Mouse (Mus musculus) heart, postnatal 25 days (tissue): Measurements from ENCODE around the gene Mrps33. TPM values are rescaled to one million over a fixed set of nuclear protein-coding genes. Genes with fewer than 3 reads are reported as not detected.

Experiments
- DNase-seq: peaks from one replicate; pipeline ENCODE4 v3.0.0; 2022; ENCODE audit warnings: low spot score
- intact Hi-C: fragments of 180-260 bp; cut with DNase I; formaldehyde crosslinking; loops from one replicate; pipeline ENCODE4 v1.15.1; 2025
- total RNA-seq, 2 experiments: library from RNA; stranded (reverse); gene quantifications; 2 replicates each; pipeline ENCODE4 v1.2.3; 2021

Mrps33 gene
- total RNA-seq, result 100 to 1,000 TPM; 105 to 108 TPM

DNA sequence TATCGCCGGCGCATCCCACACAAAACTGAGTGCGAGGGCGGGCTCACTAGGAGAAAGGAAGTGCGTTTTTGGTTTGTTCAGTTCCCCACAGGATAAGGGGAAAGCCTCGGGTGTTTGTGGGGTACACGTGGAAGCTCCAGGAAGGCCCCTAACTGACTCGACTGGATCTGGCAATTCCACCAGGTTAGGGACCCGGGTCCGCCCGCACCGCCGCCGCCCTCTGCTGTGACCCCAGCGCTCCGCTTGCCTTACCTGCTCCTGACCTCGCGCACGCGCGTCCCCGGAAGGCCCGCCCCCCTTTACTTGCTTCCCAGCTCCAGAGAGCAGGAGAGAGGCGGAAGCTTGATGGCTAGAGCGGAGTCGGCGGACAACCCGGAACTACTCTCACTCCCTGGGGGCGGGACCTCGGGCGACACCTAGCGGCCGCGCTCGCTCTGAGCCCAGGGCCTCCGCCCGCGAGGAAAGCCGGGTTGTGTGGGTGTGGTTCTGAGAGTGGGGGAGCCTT, at the start of gene Mrps33:
TSS of gene Mrps33 (minus strand) at position 377 of the 505 bp plus-strand sequence.
- peak; percentile 92 for DNase-seq
- intact Hi-C loops, result loop anchor here (5.0 kb wide), 1 partner anchor 657 kb away; no protein-coding TSS in a partner anchor

DNA sequence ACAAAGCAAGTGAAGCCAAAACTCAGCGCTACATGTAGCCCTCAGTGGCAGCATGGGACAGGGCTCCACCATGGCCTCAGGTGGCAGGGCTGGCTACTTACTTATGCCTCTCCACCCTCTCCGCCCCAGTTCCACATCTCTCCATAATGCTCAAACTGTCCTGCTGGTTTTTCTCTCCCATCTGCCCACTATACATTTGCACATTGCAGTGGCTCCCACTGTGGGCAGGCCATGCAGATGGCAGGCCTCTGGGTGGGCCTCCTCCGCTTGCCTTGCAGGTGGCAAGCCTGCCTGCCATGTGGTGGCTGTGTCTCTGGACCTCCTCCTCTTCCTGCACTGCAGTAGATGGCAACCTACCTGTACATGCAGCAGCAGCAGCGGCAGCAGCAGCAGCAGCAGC, 38.9 kb upstream of the Mrps33 start:
- no peak for DNase-seq
- intact Hi-C loops, result no loop called here

- intact Hi-C loops, result no loop called here
- no peak for DNase-seq
Observed at GRCm38 (mm10) chr6:39848766-39849165, 38.0 kb upstream of the Mrps33 start.

GRCm38 (mm10) chr6:39847538-39847937, 36.8 kb upstream of the Mrps33 start:
- DNase-seq, result no peak
- intact Hi-C loops, result no loop called here

DNA sequence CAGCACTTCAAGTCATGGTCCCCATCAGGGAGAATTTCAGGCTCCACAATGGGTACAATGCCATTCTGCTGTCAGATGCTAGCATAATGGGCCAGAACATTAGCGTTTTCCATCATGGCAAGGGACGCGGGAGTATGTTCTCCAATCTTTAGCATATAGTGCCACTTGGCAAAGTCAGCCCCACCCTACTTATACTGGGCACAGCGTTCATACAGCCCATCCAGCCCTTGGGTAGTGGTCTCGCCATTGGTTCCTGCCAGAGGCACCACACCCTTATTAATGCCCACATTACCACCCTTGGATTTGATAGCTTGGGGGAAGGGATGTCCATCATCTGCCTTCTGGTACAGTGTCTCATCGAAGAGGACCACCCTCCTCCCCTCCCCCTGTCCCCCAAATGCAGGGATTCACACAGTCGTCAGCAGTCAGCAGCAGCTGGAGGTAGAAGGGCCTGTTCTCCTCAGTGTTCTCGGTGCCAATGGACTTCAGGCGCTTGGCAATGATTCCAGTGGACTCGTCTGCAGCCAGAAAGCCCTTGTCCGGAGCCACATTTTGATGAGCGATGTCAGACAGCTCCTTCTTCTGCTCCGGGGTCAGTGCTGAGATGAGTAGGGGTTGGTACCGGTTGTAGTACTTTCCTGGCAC, 33.0 kb upstream of the Mrps33 start:
- DNase-seq, result no peak
- intact Hi-C loops, result no loop called here

GRCm38 (mm10) chr6:39828736-39829135, 17.9 kb upstream of the Mrps33 start:
- intact Hi-C loops, result no loop called here
- peak; percentile 14 for DNase-seq

DNA sequence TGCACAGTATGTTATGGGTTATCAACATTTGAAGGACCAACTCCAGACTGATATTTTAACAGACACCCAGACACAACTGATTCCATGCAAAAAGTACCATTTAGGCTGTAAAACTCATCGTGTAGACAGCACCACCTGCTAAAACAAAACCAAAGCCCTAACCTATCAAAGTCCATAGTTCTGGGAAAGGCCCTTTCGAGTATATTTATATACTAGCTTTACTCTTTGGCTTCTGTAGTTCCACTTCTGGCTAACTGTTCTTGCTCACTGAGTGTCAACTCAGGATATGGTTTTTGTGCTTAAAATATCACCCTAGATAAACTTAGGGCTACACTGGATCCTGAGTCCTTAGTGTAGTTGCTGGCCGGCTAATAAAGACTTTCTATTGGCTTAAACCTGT, 10.5 kb upstream of the Mrps33 start:
- intact Hi-C loops, result no loop called here
- DNase-seq, result no peak

DNA sequence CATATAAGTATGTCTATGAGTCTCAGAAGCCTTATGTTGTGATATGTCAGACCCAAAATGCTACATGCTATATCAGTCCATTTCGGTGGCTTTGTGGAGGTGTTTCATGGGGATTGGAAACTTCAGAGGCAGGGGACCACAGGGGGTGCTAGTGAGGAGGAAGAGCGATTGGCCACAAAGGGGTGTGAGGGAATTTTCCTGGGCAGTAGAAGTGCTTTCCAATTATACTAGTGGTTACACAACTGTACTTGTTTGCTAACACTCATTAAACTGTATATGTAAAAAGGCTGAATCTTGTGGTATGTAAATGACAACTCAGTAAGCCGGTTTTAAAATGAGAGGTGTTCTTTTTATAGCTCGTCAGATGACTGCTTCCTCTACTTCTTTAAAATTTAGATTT, 8.1 kb upstream of the Mrps33 start:
- intact Hi-C loops, result no loop called here

DNA sequence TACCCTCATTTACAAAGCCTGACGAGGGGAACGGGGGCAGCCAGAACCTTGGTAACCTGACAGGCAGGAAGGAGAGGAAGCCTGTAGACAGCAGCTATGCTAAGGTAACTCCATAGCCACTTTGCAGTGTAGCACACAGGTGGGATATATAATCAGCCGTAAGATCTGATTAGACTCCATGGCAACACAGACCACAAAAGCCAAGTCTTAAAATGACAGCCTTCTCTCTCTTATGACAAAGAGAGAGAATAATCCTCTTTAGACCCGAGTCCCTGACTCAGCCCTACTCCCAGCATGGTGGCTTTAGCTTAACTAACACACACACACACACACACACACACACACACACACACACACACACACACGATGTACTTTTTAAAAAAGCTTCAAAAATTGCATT, 2.3 kb downstream of the Mrps33 start:
- intact Hi-C loops, result no loop called here
- no peak for DNase-seq

More for the DNA sequence above, 8.1 kb upstream of the Mrps33 start:
- DNase-seq, result no peak

- no peak for DNase-seq
- intact Hi-C loops, result no loop called here
Observed at GRCm38 (mm10) chr6:39807050-39807560, 3.7 kb downstream of the Mrps33 start.

DNA sequence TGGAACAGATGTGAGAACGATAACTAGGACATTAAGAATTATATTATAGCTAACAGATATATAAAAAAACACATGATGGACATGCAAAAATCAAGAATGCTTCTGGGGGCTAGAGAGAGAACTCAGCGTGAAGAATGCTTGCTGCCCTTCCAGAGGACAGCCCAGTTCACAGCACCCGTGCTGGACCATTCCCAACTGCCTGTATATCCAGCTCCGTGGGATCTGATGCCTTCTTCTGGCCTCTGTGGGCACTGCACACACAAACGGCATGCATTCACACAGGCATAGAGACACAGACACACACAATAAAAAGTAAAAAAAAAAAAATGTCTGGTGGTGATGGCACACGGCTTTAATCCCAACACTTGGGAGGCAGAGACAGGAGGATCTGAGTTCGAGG, 4.5 kb downstream of the Mrps33 start:
- no peak for DNase-seq
- intact Hi-C loops, result no loop called here

- intact Hi-C loops, result no loop called here
- DNase-seq, result no peak
Observed at GRCm38 (mm10) chr6:39805916-39806315, 4.9 kb downstream of the Mrps33 start.

DNA sequence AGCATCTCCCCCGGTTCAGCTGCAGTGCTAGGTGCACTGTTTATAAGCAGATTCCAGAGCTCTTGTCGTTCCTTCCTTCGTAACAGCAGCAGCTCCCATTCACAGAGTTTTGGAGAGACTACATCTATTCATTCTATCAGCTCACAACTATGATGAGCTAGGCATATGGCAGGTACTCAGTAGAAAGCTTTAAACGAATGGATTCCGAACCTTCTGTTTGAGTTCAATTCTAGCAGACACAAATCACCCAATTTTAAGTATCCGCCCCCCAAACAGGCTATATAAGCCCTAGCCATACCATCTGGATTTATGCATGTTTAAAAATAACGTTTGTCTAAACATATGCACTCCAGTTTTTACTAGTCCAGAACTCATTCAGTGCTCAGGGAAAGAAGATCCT, 9.8 kb downstream of the Mrps33 start:
- no peak for DNase-seq
- intact Hi-C loops, result no loop called here

DNA sequence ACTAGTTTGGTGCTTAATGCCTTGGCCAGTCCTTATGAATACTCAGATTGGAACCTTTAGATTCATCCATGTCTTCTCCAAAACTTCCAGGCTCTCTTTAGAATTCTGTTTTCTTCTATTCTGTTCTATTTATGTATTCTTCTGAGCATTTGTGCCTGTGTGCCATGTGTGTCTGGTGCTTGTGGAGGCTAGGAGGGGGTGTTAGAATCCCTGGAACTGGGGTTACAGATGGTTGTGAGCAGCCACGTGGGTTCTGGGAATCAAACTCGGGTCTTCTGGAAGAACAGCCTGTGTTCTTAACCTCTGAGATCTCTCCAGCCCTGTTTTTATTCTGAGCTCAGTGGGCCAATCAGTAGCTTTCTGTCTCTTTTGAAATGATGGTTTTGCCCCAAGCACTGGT, 13.7 kb downstream of the Mrps33 start:
- DNase-seq, result no peak
- intact Hi-C loops, result no loop called here

GRCm38 (mm10) chr6:39796150-39796549, 14.6 kb downstream of the Mrps33 start:
- intact Hi-C loops, result no loop called here
- no peak for DNase-seq

- no peak for DNase-seq
- intact Hi-C loops, result no loop called here
Observed at GRCm38 (mm10) chr6:39791806-39792205, 19.0 kb downstream of the Mrps33 start.

GRCm38 (mm10) chr6:39788408-39788807, 22.4 kb downstream of the Mrps33 start:
- intact Hi-C loops, result no loop called here
- DNase-seq, result no peak

DNA sequence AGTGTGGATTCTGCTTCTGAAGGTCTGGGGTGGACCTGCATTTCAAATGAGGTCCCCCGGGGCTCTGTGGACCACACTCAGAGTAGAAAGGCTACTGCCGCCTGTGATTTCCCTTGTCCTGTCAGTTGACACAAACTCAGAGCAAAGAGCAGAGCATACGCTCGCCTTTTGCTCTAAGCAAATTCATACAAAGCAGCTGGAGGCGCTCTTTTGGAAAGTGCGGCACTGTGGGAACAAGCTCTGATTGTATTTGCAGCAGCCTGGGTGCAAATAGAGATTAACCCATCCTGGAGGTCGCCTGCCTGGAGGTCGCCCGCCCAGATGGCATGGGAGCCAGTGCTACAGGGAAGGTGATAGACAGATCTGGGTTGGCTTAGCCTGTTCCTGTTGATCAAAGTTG, 23.0 kb downstream of the Mrps33 start:
- no peak for DNase-seq
- intact Hi-C loops, result no loop called here

- DNase-seq, result no peak
- intact Hi-C loops, result no loop called here
Observed at GRCm38 (mm10) chr6:39785944-39786343, 24.8 kb downstream of the Mrps33 start.

- DNase-seq, result no peak
- intact Hi-C loops, result loop anchor here (2.0 to 5.0 kb wide), 3 partner anchors 59 to 166 kb away; partner anchors contain the start of gene Braf
Observed at GRCm38 (mm10) chr6:39783521-39783920, 27.3 kb downstream of the Mrps33 start.

DNA sequence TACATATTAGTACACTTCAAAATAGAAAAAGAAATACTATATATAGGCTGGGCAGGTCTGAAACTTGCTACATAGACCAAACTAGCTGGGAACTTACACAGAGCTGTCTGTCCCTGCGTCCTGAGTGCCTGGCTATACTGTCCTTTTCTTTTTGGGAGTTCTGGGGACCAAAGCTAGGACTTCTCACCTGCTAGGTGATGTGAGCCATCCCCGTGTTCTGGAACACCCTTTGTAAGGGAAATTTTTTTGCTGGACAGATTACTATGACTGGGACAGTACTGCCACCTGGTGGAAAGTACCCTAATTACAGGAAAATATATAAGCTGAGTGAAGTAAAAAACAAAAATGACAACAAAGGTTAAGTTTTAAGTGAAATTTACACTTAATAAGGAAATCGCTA, 28.2 kb downstream of the Mrps33 start:
- no peak for DNase-seq
- intact Hi-C loops, result loop anchor here (1.0 to 5.0 kb wide), 4 partner anchors 58 to 319 kb away; partner anchors contain the start of gene Braf
